Mouse (Mus musculus) left cerebral cortex, postnatal 36 days (tissue): ENCODE data around the gene Trim8. TPM values are rescaled to one million over a fixed set of nuclear protein-coding genes. Genes with fewer than 3 reads are reported as not detected.

Source experiments
- DNase-seq, 2 experiments: peaks; one replicate each; pipeline ENCODE4 v3.0.0; 2021 to 2022; ENCODE audit warnings: low spot score in 2 of 2, mixed read lengths in 1 of 2
- intact Hi-C: fragments of 180-260 bp; cut with DNase I; formaldehyde crosslinking; loops from one replicate; pipeline ENCODE4 v1.15.1; 2025
- total RNA-seq, 2 experiments: library from RNA; stranded (reverse); gene quantifications; 2 replicates each; pipeline ENCODE4 v1.2.3; 2021

Gene Trim8
- total RNA-seq, 2 experiments from 2014 or later, result 109 to 114 TPM

- no peak for DNase-seq
- intact Hi-C loops, result no loop called here
These were observed 29.8 kb downstream of the Trim8 start for GRCm38 (mm10) chr19:46531071-46532030.

- no peak for DNase-seq
- intact Hi-C loops, result no loop called here
These were observed 30.7 kb downstream of the Trim8 start for GRCm38 (mm10) chr19:46532031-46532688.

GRCm38 (mm10) chr19:46533066-46533465 is 31.6 kb downstream of the Trim8 start:
- DNase-seq, result no peak
- intact Hi-C loops, result no loop called here

- intact Hi-C loops, result no loop called here
- no peak for DNase-seq
These were observed 32.0 kb downstream of the Trim8 start for GRCm38 (mm10) chr19:46533525-46533924.

- no peak for DNase-seq
- intact Hi-C loops, result no loop called here
These were observed 33.1 kb downstream of the Trim8 start for GRCm38 (mm10) chr19:46534542-46535098.

- DNase-seq, result no peak
- intact Hi-C loops, result no loop called here
These were observed 35.9 kb downstream of the Trim8 start for GRCm38 (mm10) chr19:46537357-46537756.

- intact Hi-C loops, result no loop called here
- DNase-seq, result no peak
These were observed 36.7 kb downstream of the Trim8 start for GRCm38 (mm10) chr19:46538213-46538612.

GRCm38 (mm10) chr19:46542750-46543149 is 41.2 kb downstream of the Trim8 start:
- no peak for DNase-seq
- intact Hi-C loops, result no loop called here

- no peak for DNase-seq
- intact Hi-C loops, result no loop called here
These were observed 46.1 kb downstream of the Trim8 start for GRCm38 (mm10) chr19:46547565-46547964.

GRCm38 (mm10) chr19:46548110-46548509 is 46.6 kb downstream of the Trim8 start:
- no peak for DNase-seq
- intact Hi-C loops, result no loop called here

GRCm38 (mm10) chr19:46550385-46550784 is 48.9 kb downstream of the Trim8 start:
- intact Hi-C loops, result no loop called here
- no peak for DNase-seq

- no peak for DNase-seq
- intact Hi-C loops, result no loop called here
These were observed 51.0 kb downstream of the Trim8 start for GRCm38 (mm10) chr19:46552496-46552895.

GRCm38 (mm10) chr19:46553541-46553955 is 52.0 kb downstream of the Trim8 start:
- DNase-seq, result peak in 1 of 2 experiments; percentile 32
- intact Hi-C loops, result no loop called here

GRCm38 (mm10) chr19:46558009-46558408 is 56.5 kb downstream of the Trim8 start:
- intact Hi-C loops, result no loop called here
- no peak for DNase-seq

- no peak for DNase-seq
- intact Hi-C loops, result no loop called here
These were observed 57.1 kb downstream of the Trim8 start for GRCm38 (mm10) chr19:46558631-46559030.

- peak in 1 of 2 experiments; percentile 22 for DNase-seq
- intact Hi-C loops, result no loop called here
These were observed 60.6 kb downstream of the Trim8 start for GRCm38 (mm10) chr19:46562132-46562531.

GRCm38 (mm10) chr19:46562581-46563515 is 61.3 kb downstream of the Trim8 start:
- intact Hi-C loops, result no loop called here
- no peak for DNase-seq

GRCm38 (mm10) chr19:46563603-46564002 is 62.1 kb downstream of the Trim8 start:
- intact Hi-C loops, result no loop called here
- no peak for DNase-seq

- intact Hi-C loops, result no loop called here
- no peak for DNase-seq
These were observed 62.6 kb downstream of the Trim8 start for GRCm38 (mm10) chr19:46564043-46564462.
